Mouse (Mus musculus) large intestine, adult 2 months (tissue): ENCODE data around the gene Gm20498. TPM values are rescaled to one million over a fixed set of nuclear protein-coding genes. Genes with fewer than 3 reads are reported as not detected.
"Not testable (repeated sequence)": the region's sequence is repeated elsewhere in the genome, so short reads cannot be mapped to it uniquely, and the experiment has no call there.

Source experiments
- DNase-seq: peaks from one replicate; pipeline ENCODE4 v3.0.0-alpha.2; 2012; ENCODE audit warnings: low read depth, low spot score
- whole genome bisulfite sequencing: fragments of 180-500 bp; shearing (Covaris S2); methylation state at CpG from one replicate; pipeline ENCODE4 v1.1.7; 2018; 5-methylcytosine and 5-hydroxymethylcytosine counted together
- polyA plus RNA-seq: library from polyadenylated mRNA; depleted of rRNA; stranded (reverse); fragments of >200 nt; gene quantifications from 2 replicates; pipeline ENCODE4 v1.2.3, GENCODE M21; 2012; rRNA removed

The Gm20498 gene
- polyA plus RNA-seq = 13.8 and 18.3 TPM in 2 replicates

- under 1% methylated on average over 46 of the region's 46 CpGs for WGBS
- no peak for DNase-seq
Measured at GRCm38 (mm10) chr12:81532316-81533028, at the start of gene Gm20498, which contains the start of gene Synj2bp. Gene Gm20498 (minus strand): TSS chr12:81532905. Gene Synj2bp (minus strand): TSS chr12:81532911.

GRCm38 (mm10) chr12:81568374-81568773 lies 35.7 kb upstream of the Gm20498 start, which contains the start of gene Adam21:
Gene Adam21 (minus strand): TSS chr12:81568474.
- no peak for DNase-seq
- 85% methylated on average over 1 of the region's 1 CpGs for WGBS

GRCm38 (mm10) chr12:81567931-81568330 lies 35.2 kb upstream of the Gm20498 start:
- no peak for DNase-seq
- whole genome bisulfite sequencing = 87% methylated on average over 5 of the region's 5 CpGs

- DNase-seq = no peak
- 95% methylated on average over 3 of the region's 3 CpGs for WGBS
Measured at GRCm38 (mm10) chr12:81564173-81564572, 31.5 kb upstream of the Gm20498 start.

GRCm38 (mm10) chr12:81549286-81549685 lies 16.6 kb upstream of the Gm20498 start:
- no peak for DNase-seq
- 88% methylated on average over 3 of the region's 3 CpGs for WGBS

- WGBS = 63% methylated on average over 4 of the region's 4 CpGs
- no peak for DNase-seq
Measured at GRCm38 (mm10) chr12:81547163-81547562, 14.5 kb upstream of the Gm20498 start.

GRCm38 (mm10) chr12:81533029-81533419 lies 319 bp upstream of the Gm20498 start:
- DNase-seq = no peak
- 30% methylated on average over 4 of the region's 4 CpGs for WGBS

GRCm38 (mm10) chr12:81530587-81530986 lies 2.1 kb downstream of the Gm20498 start:
- 84% methylated on average over 8 of the region's 8 CpGs for WGBS
- DNase-seq = not testable (repeated sequence)

GRCm38 (mm10) chr12:81496906-81497305 lies 35.8 kb downstream of the Gm20498 start:
- not testable (repeated sequence) for DNase-seq
- 98% methylated on average over 9 of the region's 9 CpGs for whole genome bisulfite sequencing

GRCm38 (mm10) chr12:81490491-81490890 lies 42.2 kb downstream of the Gm20498 start:
- WGBS = 52% methylated on average over 5 of the region's 5 CpGs
- DNase-seq = peak; percentile 78

- no peak for DNase-seq
- WGBS = 48% methylated on average over 6 of the region's 6 CpGs
Measured at GRCm38 (mm10) chr12:81485311-81485710, 47.4 kb downstream of the Gm20498 start.

- 1% methylated on average over 31 of the region's 31 CpGs for WGBS
- peak; percentile 73 for DNase-seq
Measured at GRCm38 (mm10) chr12:81484727-81485191, 47.9 kb downstream of the Gm20498 start, which contains the start of gene Cox16. Gene Cox16 (minus strand): TSS chr12:81485127.

- DNase-seq = no peak
- WGBS = under 1% methylated on average over 7 of the region's 7 CpGs
Measured at GRCm38 (mm10) chr12:81484212-81484611, 48.5 kb downstream of the Gm20498 start.

- DNase-seq = no peak
- WGBS = 21% methylated on average over 17 of the region's 17 CpGs
Measured at GRCm38 (mm10) chr12:81483656-81484055, 49.0 kb downstream of the Gm20498 start.

GRCm38 (mm10) chr12:81459051-81459450 lies 73.7 kb downstream of the Gm20498 start:
- DNase-seq = not testable (repeated sequence)
- WGBS = 97% methylated on average over 7 of the region's 7 CpGs

- DNase-seq = not testable (repeated sequence)
- WGBS = 93% methylated on average over 9 of the region's 9 CpGs
Measured at GRCm38 (mm10) chr12:81438985-81439384, 93.7 kb downstream of the Gm20498 start.

GRCm38 (mm10) chr12:81434778-81435177 lies 97.9 kb downstream of the Gm20498 start:
- 43% methylated on average over 2 of the region's 2 CpGs for WGBS
- not testable (repeated sequence) for DNase-seq

GRCm38 (mm10) chr12:81421846-81422245 lies 110.9 kb downstream of the Gm20498 start, which contains the start of gene Adam4:
Gene Adam4 (minus strand): TSS chr12:81421946.
- WGBS = 84% methylated on average over 1 of the region's 1 CpGs

GRCm38 (mm10) chr12:81413211-81413610 lies 119.5 kb downstream of the Gm20498 start:
- DNase-seq = no peak
- 71% methylated on average over 3 of the region's 3 CpGs for WGBS

More at GRCm38 (mm10) chr12:81421846-81422245, 110.9 kb downstream of the Gm20498 start, which contains the start of gene Adam4:
- no peak for DNase-seq

- DNase-seq = no peak
- 79% methylated on average over 3 of the region's 3 CpGs for WGBS
Measured at GRCm38 (mm10) chr12:81408966-81409365, 123.7 kb downstream of the Gm20498 start.

GRCm38 (mm10) chr12:81402187-81402586 lies 130.5 kb downstream of the Gm20498 start:
- WGBS = 34% methylated on average over 1 of the region's 1 CpGs
- peak; percentile 25 for DNase-seq
